Mouse (Mus musculus): ENCODE results near the gene Acvrl1.

DNA sequence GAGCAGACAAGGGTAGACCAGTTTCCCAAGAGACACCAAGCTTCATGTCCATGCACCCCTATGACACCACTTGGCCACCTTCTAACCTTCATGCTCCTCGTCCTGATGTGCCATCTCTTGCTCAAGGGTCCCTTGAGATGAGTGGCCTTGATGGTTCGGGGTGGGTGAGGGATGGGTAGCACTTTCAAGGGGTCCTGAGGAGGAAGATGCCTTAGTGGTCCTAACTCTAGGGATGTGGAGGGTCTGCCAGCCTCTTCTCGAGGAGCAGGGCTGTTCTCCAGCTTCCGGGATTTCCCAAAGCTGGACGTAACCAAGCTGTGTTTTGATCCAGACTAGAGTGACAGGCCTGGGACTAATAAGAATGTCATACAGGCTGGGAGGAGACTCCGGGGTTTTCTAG lies 2.8 kb upstream of the Acvrl1 start:
- no peak for TF ChIP-seq EP300 (IDR thresholded peaks at IDR 0.05)
- no peak for TF ChIP-seq CTCF (IDR thresholded peaks at IDR 0.05)

Measured in lung, postnatal 0 days (tissue).